Mouse (Mus musculus) adrenal gland, postnatal 36 days (tissue): ENCODE results near the gene Mybbp1a. TPM values are rescaled to one million over a fixed set of nuclear protein-coding genes. Genes with fewer than 3 reads are reported as not detected.

ENCODE experiments used
- total RNA-seq, 2 experiments: library from RNA; stranded (reverse); gene quantifications; 2 replicates each; pipeline ENCODE4 v1.2.3; 2021

The Mybbp1a gene
- total RNA-seq, 2 experiments from 2014 or later, result 86.3 to 101 TPM

Other genes with a start within 250 kb of the Mybbp1a start
- gene Gm43951, start 234.5 kb upstream of the Mybbp1a start, total RNA-seq, result under 1 TPM; 0.46 to 0.60 TPM
- 1 to 10 TPM; 4.9 to 5.8 TPM for gene 4933427D14Rik, start 233.9 kb upstream of the Mybbp1a start, total RNA-seq
- 10 to 100 TPM; 71.8 to 74.2 TPM for gene Txndc17, start 233.8 kb upstream of the Mybbp1a start, total RNA-seq
- 10 to 100 TPM; 13.0 to 13.5 TPM for gene Med31, start 225.8 kb upstream of the Mybbp1a start, total RNA-seq
- gene Slc13a5, start 174.1 kb upstream of the Mybbp1a start, total RNA-seq, result under 1 TPM; 0.07 to 0.17 TPM
- gene Xaf1, start 139.7 kb upstream of the Mybbp1a start, total RNA-seq, result 10 to 100 TPM; 30.0 to 33.3 TPM
- gene Fbxo39, start 126.9 kb upstream of the Mybbp1a start, total RNA-seq, result not detected
- gene Tekt1, start 78.9 kb upstream of the Mybbp1a start, total RNA-seq, result under 1 TPM; 0.26 to 0.40 TPM
- 1 to 10 TPM; 1.7 to 2.4 TPM for gene Smtnl2, start 29.6 kb upstream of the Mybbp1a start, total RNA-seq
- 1 to 10 TPM in 1 of 2 experiments, under 1 TPM in 1; 0.79 to 5.3 TPM for gene Ggt6, start 5.8 kb upstream of the Mybbp1a start, total RNA-seq
- gene Spns2, start 48.5 kb downstream of the Mybbp1a start, total RNA-seq, result 1 to 10 TPM; 2.2 to 3.4 TPM
- gene Spns3, start 109.2 kb downstream of the Mybbp1a start, total RNA-seq, result under 1 TPM; 0.13 to 0.23 TPM
- 10 to 100 TPM; 42.6 to 48.7 TPM for gene Ube2g1, start 165.9 kb downstream of the Mybbp1a start, total RNA-seq
- 10 to 100 TPM; 41.4 to 43.7 TPM for gene Ankfy1, start 248.7 kb downstream of the Mybbp1a start, total RNA-seq